Mouse (Mus musculus): ENCODE data around the gene Gm20777. TPM values are rescaled to one million over a fixed set of nuclear protein-coding genes. Genes with fewer than 3 reads are reported as not detected.
"Not testable (repeated sequence)": the region's sequence is repeated elsewhere in the genome, so short reads cannot be mapped to it uniquely, and the experiment has no call there.

Gm20777 gene
- polyA plus RNA-seq (2015; fragmentation: Nextera tagmentation; extraction: Ambion mirVana), result not detected in 2 replicates

GRCm38 (mm10) chrY:10752350-10752749 is at the start of gene Gm20777:
Gene Gm20777 (minus strand): TSS chrY:10752450.
- not testable (repeated sequence) for H3K4me1 ChIP-seq; H3K36me3 ChIP-seq; H3K4me3 ChIP-seq; H3K4me2 ChIP-seq; ATAC-seq (ENCODE audit: extremely low read depth, insufficient number of reproducible peaks, low FRiP score, low TSS enrichment); H3K9me3 ChIP-seq; H3K27ac ChIP-seq (replicated peaks); H3K27me3 ChIP-seq (replicated peaks); H3K9ac ChIP-seq

GRCm38 (mm10) chrY:10709551-10709950 is 42.7 kb downstream of the Gm20777 start:
- H3K9me3 ChIP-seq; H3K27me3 ChIP-seq (replicated peaks); H3K4me3 ChIP-seq; H3K4me1 ChIP-seq; H3K4me2 ChIP-seq; H3K9ac ChIP-seq; H3K27ac ChIP-seq (replicated peaks); H3K36me3 ChIP-seq; ATAC-seq (ENCODE audit: extremely low read depth, insufficient number of reproducible peaks, low FRiP score, low TSS enrichment): not testable (repeated sequence)
- WGBS, result no CpG with 5 or more reads among the region's 5 CpGs

DNA sequence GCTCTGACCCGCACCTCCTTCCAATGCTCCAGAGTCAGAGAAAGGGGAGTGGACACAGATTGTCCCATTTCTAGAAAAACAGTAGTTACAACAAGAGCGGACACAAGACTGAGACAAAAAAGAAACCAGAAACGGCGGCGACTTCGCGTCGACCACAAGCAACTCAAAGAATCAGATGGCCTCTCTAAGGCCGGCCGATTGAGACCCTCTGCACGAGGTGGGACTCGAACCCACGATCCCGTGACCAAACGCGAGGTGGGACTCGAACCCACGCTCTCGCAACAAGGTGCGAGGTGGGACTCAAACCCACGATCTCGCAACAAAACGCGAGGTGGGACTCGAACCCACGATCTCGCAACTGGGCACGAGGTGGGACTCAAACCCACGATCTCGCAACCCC is 43.5 kb downstream of the Gm20777 start:
- not testable (repeated sequence) for H3K9me3 ChIP-seq; H3K36me3 ChIP-seq; H3K27me3 ChIP-seq (replicated peaks); H3K27ac ChIP-seq (replicated peaks); ATAC-seq (ENCODE audit: extremely low read depth, insufficient number of reproducible peaks, low FRiP score, low TSS enrichment); H3K4me1 ChIP-seq; H3K9ac ChIP-seq; H3K4me2 ChIP-seq; H3K4me3 ChIP-seq
- 88% methylated on average over 22 of the region's 30 CpGs for WGBS

- H3K4me2 ChIP-seq; ATAC-seq (ENCODE audit: extremely low read depth, insufficient number of reproducible peaks, low FRiP score, low TSS enrichment); H3K36me3 ChIP-seq; H3K9ac ChIP-seq; H3K4me3 ChIP-seq; H3K4me1 ChIP-seq; H3K27me3 ChIP-seq (replicated peaks); H3K9me3 ChIP-seq; H3K27ac ChIP-seq (replicated peaks): not testable (repeated sequence)
- 80% methylated on average over 13 of the region's 16 CpGs for WGBS
Observed at GRCm38 (mm10) chrY:10708226-10708625, 44.0 kb downstream of the Gm20777 start.

DNA sequence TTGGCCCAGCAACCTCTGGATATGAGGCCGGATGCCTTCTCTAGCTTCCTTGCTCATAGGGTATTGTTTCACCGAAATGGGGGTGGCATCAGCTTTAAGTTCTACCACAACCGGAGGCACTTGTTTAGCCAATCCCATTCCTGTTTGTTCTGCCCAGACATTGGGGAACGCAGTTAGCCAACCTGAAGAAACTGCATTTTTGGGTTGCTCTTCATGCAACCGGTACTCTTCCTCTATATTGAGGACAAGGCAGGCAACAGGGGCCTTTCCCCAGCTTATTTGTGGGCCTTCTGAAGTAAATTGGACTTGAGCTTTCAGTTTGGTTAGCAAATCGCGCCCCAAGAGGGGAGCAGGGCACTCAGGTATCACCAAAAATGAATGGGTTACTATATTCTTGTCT is 45.6 kb downstream of the Gm20777 start:
- H3K4me1 ChIP-seq; ATAC-seq (ENCODE audit: extremely low read depth, insufficient number of reproducible peaks, low FRiP score, low TSS enrichment); H3K27me3 ChIP-seq (replicated peaks); H3K9ac ChIP-seq; H3K36me3 ChIP-seq; H3K9me3 ChIP-seq; H3K27ac ChIP-seq (replicated peaks); H3K4me3 ChIP-seq; H3K4me2 ChIP-seq: not testable (repeated sequence)
- 81% methylated on average over 6 of the region's 7 CpGs for WGBS

Other genes with a start within 250 kb of the Gm20777 start
- gene Gm20737, start 216.4 kb downstream of the Gm20777 start, polyA plus RNA-seq (2015; fragmentation: Nextera tagmentation; extraction: Ambion mirVana), result not detected in 2 replicates
- gene Gm21775, start 199.0 kb downstream of the Gm20777 start, polyA plus RNA-seq (2015; fragmentation: Nextera tagmentation; extraction: Ambion mirVana), result not detected in 2 replicates
- not detected in 2 replicates for gene Gm21900, start 136.1 kb downstream of the Gm20777 start, polyA plus RNA-seq (2015; fragmentation: Nextera tagmentation; extraction: Ambion mirVana)